Mouse (Mus musculus): Measurements from ENCODE around the gene Natd1. TPM values are rescaled to one million over a fixed set of nuclear protein-coding genes. Genes with fewer than 3 reads are reported as not detected.
"Not testable (repeated sequence)": the region's sequence is repeated elsewhere in the genome, so short reads cannot be mapped to it uniquely, and the experiment has no call there.

Natd1 gene
- polyA plus RNA-seq, 1 experiment from 2014 or later = 20.1 TPM

DNA sequence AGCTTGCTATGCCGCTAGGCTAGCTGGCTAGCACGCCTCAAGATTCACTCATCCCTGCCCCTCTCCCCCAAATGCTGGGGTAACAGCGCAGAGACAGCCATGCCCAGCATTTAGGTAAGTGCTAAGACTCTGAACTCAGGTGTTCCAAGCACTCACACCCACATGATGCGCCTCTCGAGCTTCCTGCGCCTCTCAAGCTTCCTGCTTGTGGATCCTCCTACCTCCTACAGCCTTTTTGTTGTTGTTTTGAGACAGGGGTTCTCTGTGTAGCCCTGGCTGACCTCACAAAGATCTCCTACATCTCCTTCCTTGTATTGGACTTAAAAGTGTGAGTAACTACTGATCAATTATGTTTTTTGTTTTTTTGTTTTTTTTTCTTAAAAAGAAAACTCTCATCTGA lies 41.4 kb downstream of the Natd1 start:
- no peaks in the 10 kb centered on the region for H3K27me3 ChIP-seq (ENCODE audit: poor library complexity, severe bottlenecking)
- H3K27ac ChIP-seq = no peak overlapping the region
- DNase-seq (ENCODE audit: extremely low spot score, low spot score) = no peak
- peaks cover 37% of the 10 kb centered on the region for H3K4me1 ChIP-seq
- H3K4me3 ChIP-seq = no peak overlapping the region
- no peaks in the 10 kb centered on the region for H3K9me3 ChIP-seq
- peaks cover 82% of the 10 kb centered on the region for H3K36me3 ChIP-seq (replicated peaks)
- 93% methylated on average over 6 of the region's 6 CpGs for WGBS

DNA sequence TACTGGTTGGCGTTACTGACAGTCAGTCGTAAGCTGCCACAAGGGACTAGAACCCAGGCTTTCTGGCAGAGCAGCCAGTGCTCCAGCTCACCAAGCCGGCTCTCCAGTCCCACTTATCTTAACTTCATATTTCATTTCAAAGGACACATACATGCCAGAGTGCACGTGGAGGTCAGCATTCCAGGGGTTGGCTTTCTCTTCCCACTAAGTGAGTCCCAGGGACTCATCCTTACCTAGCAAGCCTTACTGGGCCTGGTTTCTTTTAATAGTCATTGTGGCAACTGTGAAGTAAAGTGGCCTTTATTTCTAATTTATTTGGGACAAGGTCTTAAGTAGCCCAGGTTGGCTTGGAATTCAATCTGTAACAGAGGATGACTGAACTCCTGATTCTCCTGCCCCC lies 43.1 kb downstream of the Natd1 start:
- Histone ChIP-seq H3K4me3 (no peak overlapping the region), H3K36me3 (replicated peaks) (peaks cover 93% of the 10 kb centered on the region), H3K4me1 (peaks cover 23% of the 10 kb centered on the region), H3K27ac (no peak overlapping the region), H3K9me3 (no peaks in the 10 kb centered on the region), H3K27me3 (ENCODE audit: poor library complexity, severe bottlenecking) (no peaks in the 10 kb centered on the region)
- DNase-seq (ENCODE audit: extremely low spot score, low spot score) = no peak
- WGBS = 91% methylated on average over 4 of the region's 4 CpGs

DNA sequence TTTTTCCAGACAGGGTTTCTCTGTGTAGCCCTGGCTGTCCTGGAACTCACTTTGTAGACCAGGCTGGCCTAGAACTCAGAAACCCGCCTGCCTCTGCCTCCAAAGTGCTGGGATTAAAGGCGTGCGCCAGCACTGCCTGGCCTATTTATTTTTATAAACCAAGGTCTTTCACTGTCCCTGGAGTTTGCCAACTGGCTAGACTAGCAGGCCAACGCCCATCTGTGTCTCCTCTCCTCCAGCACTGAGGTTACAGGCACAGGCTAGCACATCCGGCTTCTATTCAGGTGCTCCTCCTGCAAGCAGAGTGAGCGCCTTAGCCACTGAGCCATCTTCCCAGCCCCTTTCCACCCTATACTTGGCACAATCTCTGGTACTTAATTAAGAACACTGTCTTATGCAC lies 45.1 kb downstream of the Natd1 start:
- H3K27me3 ChIP-seq (ENCODE audit: poor library complexity, severe bottlenecking); H3K27ac ChIP-seq; DNase-seq (ENCODE audit: extremely low spot score, low spot score); H3K9me3 ChIP-seq; H3K4me3 ChIP-seq: not testable (repeated sequence)
- Histone ChIP-seq H3K36me3 (replicated peaks) (peaks cover 93% of the 10 kb centered on the region), H3K4me1 (peaks cover 11% of the 10 kb centered on the region)
- 97% methylated on average over 6 of the region's 6 CpGs for WGBS

DNA sequence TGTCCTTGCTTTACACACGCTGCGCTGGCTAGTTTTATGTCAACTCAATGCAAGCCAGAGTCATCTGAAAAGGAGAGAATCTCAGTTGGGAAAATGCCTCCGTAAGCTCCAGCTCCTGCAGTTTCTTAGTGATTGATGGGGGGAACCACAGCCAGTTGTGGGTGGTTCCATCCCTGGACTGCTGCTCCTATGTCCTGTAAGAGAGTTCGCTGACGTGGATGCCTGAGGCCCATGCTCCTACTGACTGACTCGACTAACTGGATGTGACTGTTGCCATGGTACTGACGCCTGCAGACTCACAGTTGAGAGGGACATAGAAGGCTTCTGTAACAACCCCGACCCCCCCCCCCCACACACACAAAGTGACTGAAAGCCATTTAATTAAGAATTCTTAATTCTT lies 46.6 kb downstream of the Natd1 start:
- Histone ChIP-seq H3K4me1 (no peaks in the 10 kb centered on the region), H3K4me3 (no peak overlapping the region), H3K9me3 (no peaks in the 10 kb centered on the region), H3K36me3 (replicated peaks) (peaks cover 94% of the 10 kb centered on the region), H3K27me3 (ENCODE audit: poor library complexity, severe bottlenecking) (no peaks in the 10 kb centered on the region), H3K27ac (no peak overlapping the region)
- DNase-seq (ENCODE audit: extremely low spot score, low spot score) = no peak
- 86% methylated on average over 8 of the region's 8 CpGs for WGBS

DNA sequence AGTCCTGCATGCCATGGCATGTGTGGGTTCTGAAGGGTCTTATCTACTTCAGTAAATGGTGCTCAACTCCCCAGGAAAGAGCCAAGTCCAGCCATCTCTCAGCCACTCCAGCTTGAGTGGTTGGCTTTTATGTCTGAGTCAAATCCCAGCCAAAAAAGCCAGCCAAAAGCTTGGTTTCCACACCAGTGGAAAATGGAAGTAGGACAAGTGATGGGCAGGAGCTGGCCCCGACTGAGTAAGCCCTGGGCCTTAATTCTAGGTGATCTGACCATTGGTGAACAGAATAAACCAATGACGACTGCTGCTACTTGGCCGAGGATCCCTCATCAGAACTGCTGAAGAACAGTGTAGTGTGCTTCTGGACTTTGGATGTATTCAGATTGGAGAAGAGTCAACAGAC lies 47.1 kb downstream of the Natd1 start:
- no peaks in the 10 kb centered on the region for H3K27me3 ChIP-seq (ENCODE audit: poor library complexity, severe bottlenecking)
- 95% methylated on average over 3 of the region's 3 CpGs for WGBS
- no peaks in the 10 kb centered on the region for H3K9me3 ChIP-seq
- DNase-seq (ENCODE audit: extremely low spot score, low spot score) = no peak
- H3K27ac ChIP-seq = no peak overlapping the region
- no peak overlapping the region for H3K4me3 ChIP-seq
- H3K36me3 ChIP-seq (replicated peaks) = peaks cover 94% of the 10 kb centered on the region
- H3K4me1 ChIP-seq = no peaks in the 10 kb centered on the region

DNA sequence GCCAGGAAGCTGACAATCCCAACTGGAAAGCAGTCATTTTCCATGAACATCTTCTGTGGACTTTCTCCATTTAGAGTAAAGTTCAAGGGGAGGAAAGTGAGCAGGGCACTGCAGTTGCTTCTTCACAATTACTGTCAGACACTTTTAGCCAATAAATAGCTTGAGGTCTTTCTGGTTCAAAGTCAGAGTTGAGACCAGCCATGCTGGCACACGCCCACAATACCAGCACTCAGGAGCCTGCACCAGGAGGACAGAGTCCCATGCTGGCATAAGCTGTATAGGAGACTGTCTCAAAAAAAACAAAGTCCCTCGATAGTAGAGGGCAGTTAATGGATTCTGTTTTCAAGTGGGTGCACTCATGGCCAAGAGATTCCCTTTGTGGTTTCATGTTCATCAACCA lies 48.5 kb downstream of the Natd1 start:
- H3K27ac ChIP-seq = no peak overlapping the region
- no peaks in the 10 kb centered on the region for H3K27me3 ChIP-seq (ENCODE audit: poor library complexity, severe bottlenecking)
- peaks cover 95% of the 10 kb centered on the region for H3K36me3 ChIP-seq (replicated peaks)
- no peak for DNase-seq (ENCODE audit: extremely low spot score, low spot score)
- H3K4me1 ChIP-seq = no peaks in the 10 kb centered on the region
- no peak overlapping the region for H3K4me3 ChIP-seq
- WGBS = 87% methylated on average over 2 of the region's 2 CpGs
- no peaks in the 10 kb centered on the region for H3K9me3 ChIP-seq

DNA sequence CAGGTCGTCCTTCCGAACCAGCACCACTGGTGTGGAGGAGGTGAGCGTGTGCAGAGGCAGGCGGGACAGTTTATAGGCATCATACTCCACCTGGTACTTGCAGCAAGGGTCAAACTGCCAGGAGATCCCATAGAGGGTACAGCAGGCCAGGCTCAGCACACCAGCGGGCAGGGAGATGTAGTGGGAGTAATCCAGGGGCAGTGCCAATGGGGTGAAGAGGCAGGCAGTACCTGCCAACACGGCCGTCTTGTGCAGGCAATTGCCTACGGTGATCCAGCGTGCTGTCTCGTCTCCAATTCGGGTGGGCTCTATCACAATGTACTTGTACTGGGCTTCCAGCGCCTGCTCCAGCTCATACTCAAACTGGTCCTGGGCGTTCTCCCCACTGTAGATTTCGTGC lies 49.6 kb downstream of the Natd1 start:
- Histone ChIP-seq H3K27me3 (ENCODE audit: poor library complexity, severe bottlenecking) (no peaks in the 10 kb centered on the region), H3K36me3 (replicated peaks) (peaks cover 94% of the 10 kb centered on the region)
- WGBS = 95% methylated on average over 14 of the region's 14 CpGs

GRCm38 (mm10) chr11:60864166-60864565 lies 50.4 kb downstream of the Natd1 start:
- Histone ChIP-seq H3K27me3 (ENCODE audit: poor library complexity, severe bottlenecking) (no peaks in the 10 kb centered on the region), H3K9me3 (no peaks in the 10 kb centered on the region), H3K4me3 (no peak overlapping the region), H3K27ac (no peak overlapping the region), H3K36me3 (replicated peaks) (peaks cover 94% of the 10 kb centered on the region), H3K4me1 (no peaks in the 10 kb centered on the region)
- 94% methylated on average over 2 of the region's 2 CpGs for WGBS
- DNase-seq (ENCODE audit: extremely low spot score, low spot score) = no peak

More for the DNA sequence above, 49.6 kb downstream of the Natd1 start:
- DNase-seq (ENCODE audit: extremely low spot score, low spot score) = no peak
- Histone ChIP-seq H3K4me3 (no peak overlapping the region), H3K4me1 (no peaks in the 10 kb centered on the region), H3K9me3 (no peaks in the 10 kb centered on the region), H3K27ac (no peak overlapping the region)

DNA sequence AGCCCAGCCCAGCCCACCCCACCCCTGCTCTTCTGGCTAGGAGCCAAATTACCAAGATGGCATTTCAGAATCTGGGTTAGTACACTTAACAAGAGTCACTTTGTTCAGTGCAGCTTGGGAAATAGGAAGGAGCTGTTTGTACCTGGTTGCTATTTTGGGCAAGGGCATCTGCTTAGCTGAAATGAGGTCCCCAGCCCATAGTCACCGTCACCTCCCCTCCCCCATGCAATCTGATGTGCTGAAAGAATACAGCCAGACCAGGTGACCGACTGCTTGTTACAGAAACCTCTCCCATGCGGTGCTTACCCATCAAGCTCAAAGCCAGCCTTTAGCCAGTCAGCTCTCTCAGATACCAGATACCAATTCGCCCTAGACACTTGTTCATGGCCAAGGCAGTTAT lies 51.4 kb downstream of the Natd1 start:
- H3K4me3 ChIP-seq = no peak overlapping the region
- DNase-seq (ENCODE audit: extremely low spot score, low spot score) = no peak
- peaks cover 94% of the 10 kb centered on the region for H3K36me3 ChIP-seq (replicated peaks)
- WGBS = 92% methylated on average over 4 of the region's 4 CpGs
- no peaks in the 10 kb centered on the region for H3K9me3 ChIP-seq
- no peaks in the 10 kb centered on the region for H3K4me1 ChIP-seq
- H3K27ac ChIP-seq = no peak overlapping the region
- H3K27me3 ChIP-seq (ENCODE audit: poor library complexity, severe bottlenecking) = no peaks in the 10 kb centered on the region

DNA sequence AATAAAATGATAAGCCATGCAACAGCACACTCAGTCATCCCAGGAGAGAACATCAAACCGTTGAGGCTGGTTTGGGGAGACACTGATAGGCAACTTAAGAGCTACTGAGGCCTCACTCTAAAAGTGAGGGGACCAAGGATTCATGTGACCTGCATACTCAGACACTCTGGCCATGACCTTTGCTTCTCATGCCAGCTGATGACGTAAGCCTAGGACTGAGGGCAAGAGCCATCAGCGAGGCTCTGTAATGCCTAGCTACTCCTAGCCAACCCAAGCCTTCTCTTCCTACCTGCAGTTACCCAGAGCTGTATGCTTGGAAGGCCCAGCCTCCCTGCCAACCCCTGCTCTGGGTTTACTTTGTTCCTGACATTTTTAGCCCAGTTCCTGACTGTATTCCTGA lies 52.6 kb downstream of the Natd1 start:
- H3K4me1 ChIP-seq = no peaks in the 10 kb centered on the region
- H3K9me3 ChIP-seq = no peaks in the 10 kb centered on the region
- no peak for DNase-seq (ENCODE audit: extremely low spot score, low spot score)
- H3K27ac ChIP-seq = no peak overlapping the region
- H3K4me3 ChIP-seq = no peak overlapping the region
- 86% methylated on average over 3 of the region's 3 CpGs for WGBS
- peaks cover 94% of the 10 kb centered on the region for H3K36me3 ChIP-seq (replicated peaks)
- H3K27me3 ChIP-seq (ENCODE audit: poor library complexity, severe bottlenecking) = no peaks in the 10 kb centered on the region

DNA sequence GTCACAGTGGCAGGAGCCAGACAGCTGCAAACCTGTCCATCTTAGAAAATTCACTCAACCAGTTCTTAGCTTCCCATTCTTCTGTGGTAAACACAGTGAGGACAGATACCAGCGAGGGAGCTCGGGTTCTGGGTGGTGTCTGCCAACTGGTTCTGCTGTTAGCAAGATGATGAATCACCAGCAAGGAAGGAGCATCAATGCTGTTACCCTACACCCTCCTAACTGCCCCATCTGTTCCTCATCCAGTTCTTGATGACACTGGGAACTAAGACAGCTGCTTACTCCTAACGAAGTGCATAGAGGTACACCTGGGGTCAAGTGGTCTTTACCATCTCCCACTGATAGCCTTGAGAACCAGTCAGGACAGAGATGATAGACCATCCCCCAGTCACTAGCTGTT lies 58.0 kb downstream of the Natd1 start:
- no peaks in the 10 kb centered on the region for H3K27me3 ChIP-seq (ENCODE audit: poor library complexity, severe bottlenecking)
- H3K27ac ChIP-seq = no peak overlapping the region
- no peak overlapping the region for H3K4me3 ChIP-seq
- H3K9me3 ChIP-seq = no peaks in the 10 kb centered on the region
- no peaks in the 10 kb centered on the region for H3K4me1 ChIP-seq
- H3K36me3 ChIP-seq (replicated peaks) = peaks cover 98% of the 10 kb centered on the region
- DNase-seq (ENCODE audit: extremely low spot score, low spot score) = no peak
- WGBS = 93% methylated on average over 3 of the region's 3 CpGs

Other genes starting within 250 kb of the Natd1 start
- gene Llgl1, start 215.0 kb downstream of the Natd1 start, polyA plus RNA-seq (2016; fragmentation: Nextera tagmentation; extraction: Ambion mirVana) = 144 and 148 TPM in 2 replicates
- gene Flii, start 187.5 kb downstream of the Natd1 start, polyA plus RNA-seq (2016; fragmentation: Nextera tagmentation; extraction: Ambion mirVana) = 77.6 and 84.1 TPM in 2 replicates
- gene Mief2, start 186.4 kb downstream of the Natd1 start, polyA plus RNA-seq (2016; fragmentation: Nextera tagmentation; extraction: Ambion mirVana) = 13.5 and 14.5 TPM in 2 replicates
- 28.3 and 28.9 TPM in 2 replicates for gene Top3a, start 137.4 kb downstream of the Natd1 start, polyA plus RNA-seq (2016; fragmentation: Nextera tagmentation; extraction: Ambion mirVana)
- 9.2 and 10.0 TPM in 2 replicates for gene Smcr8, start 137.2 kb downstream of the Natd1 start, polyA plus RNA-seq (2016; fragmentation: Nextera tagmentation; extraction: Ambion mirVana)
- gene Shmt1, start 103.0 kb downstream of the Natd1 start, polyA plus RNA-seq (2016; fragmentation: Nextera tagmentation; extraction: Ambion mirVana) = 113 TPM in 2 replicates
- 31.1 and 32.2 TPM in 2 replicates for gene Dhrs7b, start 84.1 kb downstream of the Natd1 start, polyA plus RNA-seq (2016; fragmentation: Nextera tagmentation; extraction: Ambion mirVana)
- gene Tmem11, start 35.5 kb downstream of the Natd1 start, polyA plus RNA-seq (2016; fragmentation: Nextera tagmentation; extraction: Ambion mirVana) = 74.3 and 76.2 TPM in 2 replicates
- gene Map2k3, start 17.3 kb upstream of the Natd1 start, polyA plus RNA-seq (2016; fragmentation: Nextera tagmentation; extraction: Ambion mirVana) = 67.0 and 73.2 TPM in 2 replicates
- gene Kcnj12, start 107.8 kb upstream of the Natd1 start, polyA plus RNA-seq (2016; fragmentation: Nextera tagmentation; extraction: Ambion mirVana) = 0.20 and 0.43 TPM in 2 replicates
- 0.63 and 1.3 TPM in 2 replicates for gene Tnfrsf13b, start 212.0 kb upstream of the Natd1 start, polyA plus RNA-seq (2016; fragmentation: Nextera tagmentation; extraction: Ambion mirVana)